Mouse (Mus musculus) thymus, adult 2 months (tissue): Measurements from ENCODE around the gene Atp8a2. TPM values are rescaled to one million over a fixed set of nuclear protein-coding genes. Genes with fewer than 3 reads are reported as not detected.

Source experiments
- DNase-seq: peaks from one replicate; pipeline ENCODE4 v3.0.0; 2021
- H3K27ac ChIP-seq: fragments of 200-500 bp; 2 replicates; pipeline ENCODE4 v1.5.1; 2012; ENCODE audit warnings: low read length, control low read depth; ENCODE audit not compliant: control insufficient read depth, insufficient read depth
- H3K27me3 ChIP-seq: fragments of 200-500 bp; 2 replicates; pipeline ENCODE4 v1.6.1; 2012; ENCODE audit warnings: mild to moderate bottlenecking, low read length, moderate library complexity, mixed read lengths; ENCODE audit not compliant: control insufficient read depth, insufficient read depth
- H3K36me3 ChIP-seq: fragments of 200-500 bp; 2 replicates; pipeline ENCODE4 v1.6.1; 2012; ENCODE audit warnings: mild to moderate bottlenecking, low read length, moderate library complexity; ENCODE audit not compliant: control insufficient read depth, insufficient read depth
- H3K4me1 ChIP-seq: fragments of 200-500 bp; replicated peaks from 2 replicates; pipeline ENCODE4 v1.6.1; 2012; ENCODE audit warnings: low read length; ENCODE audit not compliant: control insufficient read depth, insufficient read depth
- H3K4me3 ChIP-seq: fragments of 200-500 bp; 2 replicates; pipeline ENCODE4 v1.5.1; 2012; ENCODE audit warnings: mild to moderate bottlenecking, low read length, control low read depth, moderate library complexity; ENCODE audit not compliant: control insufficient read depth, insufficient read depth
- CTCF ChIP-seq: fragments of 200-500 bp; IDR thresholded peaks from 2 replicates; pipeline ENCODE4 v1.5.1; 2012; ENCODE audit warnings: mild to moderate bottlenecking, control low read depth, low read length, moderate library complexity, borderline replicate concordance; ENCODE audit not compliant: control insufficient read depth, poor library complexity, insufficient read depth; ENCODE audit errors: extremely low read depth
- POLR2A ChIP-seq: fragments of 200-500 bp; IDR thresholded peaks from 2 replicates; pipeline ENCODE4 v1.6.1; 2012; ENCODE audit warnings: mild to moderate bottlenecking, low read length, control low read depth, moderate library complexity; ENCODE audit not compliant: control insufficient read depth, poor library complexity, insufficient read depth; ENCODE audit errors: extremely low read depth
- WGBS: fragments of 180-500 bp; shearing (Covaris S2); methylation state at CpG from one replicate; pipeline ENCODE4 v1.1.7; 2018; 5-methylcytosine and 5-hydroxymethylcytosine counted together
- polyA plus RNA-seq: library from polyadenylated mRNA; depleted of rRNA; stranded (reverse); fragments of >200 nt; gene quantifications from 2 replicates; pipeline ENCODE4 v1.2.3, GENCODE M21; 2012

Gene Atp8a2
- polyA plus RNA-seq, 1 experiment: 0.38 TPM

DNA sequence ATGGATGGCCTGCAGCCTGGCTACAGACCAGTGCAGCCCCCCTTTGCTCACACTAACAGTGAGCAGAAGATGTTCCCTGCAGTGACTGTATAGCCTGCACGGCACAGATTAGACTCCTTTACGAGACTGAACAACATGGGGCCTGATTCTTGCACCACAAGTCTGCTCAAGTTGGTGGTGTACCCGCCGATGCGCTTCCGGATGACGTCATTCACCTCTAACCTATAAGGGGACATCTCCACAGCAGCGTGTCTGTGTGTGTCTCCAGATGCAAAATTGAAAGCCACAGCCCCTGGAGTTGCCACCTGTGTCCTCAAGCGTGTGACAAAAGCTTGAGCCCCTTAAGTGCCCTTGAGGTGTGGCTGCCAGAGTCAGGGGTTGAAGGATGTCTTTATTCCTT, 566.9 kb downstream of the Atp8a2 start:
- no peak overlapping the region for H3K27ac ChIP-seq
- H3K4me3 ChIP-seq: no peak overlapping the region
- DNase-seq: no peak
- no peaks in the 10 kb centered on the region for H3K4me1 ChIP-seq
- no peaks in the 10 kb centered on the region; the same call in 1 of the 2 replicates for H3K27me3 ChIP-seq
- WGBS: 89% methylated on average over 9 of the region's 9 CpGs
- H3K36me3 ChIP-seq: no peaks in the 10 kb centered on the region
- TF ChIP-seq CTCF: no peak
- TF ChIP-seq POLR2A: no peak

DNA sequence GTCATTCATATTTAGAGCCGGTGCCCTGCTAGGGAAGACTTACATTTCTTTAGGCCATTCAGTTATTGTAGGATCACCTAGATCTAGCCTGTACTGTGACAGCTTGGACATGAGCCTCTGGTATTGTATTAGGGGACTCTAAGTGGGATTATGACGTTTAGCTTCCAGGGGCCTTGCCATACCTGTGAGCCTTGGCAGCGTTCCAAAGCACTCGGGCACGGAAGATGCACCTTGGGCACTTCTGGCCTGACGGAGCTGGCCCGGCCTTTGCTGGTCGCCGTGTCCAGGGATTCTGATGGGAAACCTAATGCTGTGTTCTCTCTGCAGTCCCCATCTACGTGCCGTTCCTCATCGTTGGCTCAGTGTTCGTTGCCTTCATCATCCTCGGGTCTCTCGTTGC, 567.7 kb downstream of the Atp8a2 start:
- 92% methylated on average over 15 of the region's 15 CpGs for WGBS
- no peak for DNase-seq
- no peak overlapping the region for H3K4me3 ChIP-seq
- no peak overlapping the region for H3K27ac ChIP-seq
- no peaks in the 10 kb centered on the region; the same call in 1 of the 2 replicates for H3K27me3 ChIP-seq
- TF ChIP-seq CTCF (no peak), POLR2A (no peak)
- H3K36me3 ChIP-seq: no peaks in the 10 kb centered on the region
- H3K4me1 ChIP-seq: no peaks in the 10 kb centered on the region

DNA sequence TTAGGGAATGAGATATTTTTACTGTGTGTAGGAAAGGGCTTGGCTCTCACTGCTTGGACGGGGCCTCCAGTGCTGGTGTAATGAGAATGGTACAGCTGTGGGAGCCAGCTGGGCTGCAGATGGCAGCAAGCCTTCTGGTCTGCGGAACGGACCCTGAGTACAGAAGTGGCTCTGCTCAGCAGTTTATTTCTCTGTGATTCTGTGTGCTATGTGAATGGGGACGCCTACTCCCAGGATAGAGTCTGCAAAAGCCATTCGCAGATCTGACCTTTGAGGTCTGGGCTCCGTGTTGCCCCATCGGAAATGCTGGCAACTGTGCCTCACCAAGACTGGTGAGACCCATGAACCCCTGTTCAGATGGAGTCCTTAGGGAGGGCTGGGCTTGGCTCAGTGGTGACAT, 569.2 kb downstream of the Atp8a2 start:
- no peaks in the 10 kb centered on the region for H3K4me1 ChIP-seq
- TF ChIP-seq CTCF: no peak
- TF ChIP-seq POLR2A: no peak
- no peaks in the 10 kb centered on the region; the same call in 1 of the 2 replicates for H3K27me3 ChIP-seq
- H3K36me3 ChIP-seq: no peaks in the 10 kb centered on the region
- DNase-seq: no peak
- peak overlapping the region; percentile 14; the same call in 1 of the 2 replicates for H3K4me3 ChIP-seq
- H3K27ac ChIP-seq: peak overlapping the region; percentile 12; the same call in 1 of the 2 replicates
- WGBS: 84% methylated on average over 7 of the region's 7 CpGs

DNA sequence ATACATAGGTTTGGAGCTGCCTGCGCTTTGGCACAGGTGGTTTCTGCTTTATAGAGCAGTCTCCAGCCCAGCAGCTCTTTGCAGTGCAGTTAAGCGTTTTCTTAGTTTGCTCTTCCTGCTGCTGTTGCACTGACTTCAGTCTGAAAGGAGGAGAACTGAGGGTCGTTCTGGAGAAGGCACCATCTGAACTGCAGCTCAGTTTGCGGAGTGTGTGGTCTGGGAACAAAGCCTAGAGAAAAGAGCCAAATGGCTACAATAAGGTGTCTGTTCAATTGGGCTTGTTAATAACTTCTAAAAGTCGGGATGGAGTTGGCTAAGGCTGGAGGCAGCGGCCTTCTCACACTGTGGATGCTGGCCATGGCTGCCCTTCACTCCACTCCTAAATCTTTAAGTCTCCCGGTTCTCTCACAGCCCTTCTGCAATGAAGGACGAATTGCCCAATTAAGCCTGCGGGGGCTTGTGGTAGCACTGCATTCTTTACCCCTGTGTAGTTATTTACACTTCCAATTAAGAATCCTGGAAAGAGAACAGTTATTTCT, 569.8 kb downstream of the Atp8a2 start:
- no peaks in the 10 kb centered on the region; the same call in 1 of the 2 replicates for H3K27me3 ChIP-seq
- H3K4me3 ChIP-seq: no peak overlapping the region

DNA sequence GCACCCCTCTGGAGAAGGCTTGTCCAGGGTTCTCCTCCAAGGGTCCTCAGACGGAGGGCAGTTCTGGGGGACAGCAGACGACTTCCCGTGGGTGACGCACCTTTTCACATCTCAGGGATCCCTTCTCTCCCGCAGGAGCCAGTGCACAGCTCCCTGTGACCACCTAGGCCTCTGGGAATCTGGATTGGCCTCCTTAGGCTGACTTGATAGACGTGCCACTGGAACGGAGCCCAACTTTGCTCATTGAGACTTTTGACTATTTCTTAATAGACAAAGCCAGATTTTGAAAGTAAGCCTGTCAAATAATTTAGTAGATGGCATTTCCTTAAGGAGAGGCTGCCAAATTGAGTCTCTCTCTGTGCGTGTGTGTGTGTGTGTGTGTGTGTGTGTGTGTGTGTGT, 570.3 kb downstream of the Atp8a2 start:
- 80% methylated on average over 8 of the region's 8 CpGs for WGBS
- H3K27me3 ChIP-seq: no peaks in the 10 kb centered on the region; the same call in 1 of the 2 replicates
- no peak for DNase-seq
- H3K4me3 ChIP-seq: no peak overlapping the region
- no peak for TF ChIP-seq CTCF
- TF ChIP-seq POLR2A: no peak
- no peak overlapping the region for H3K27ac ChIP-seq
- no peaks in the 10 kb centered on the region for H3K4me1 ChIP-seq
- H3K36me3 ChIP-seq: no peaks in the 10 kb centered on the region

More for the DNA sequence above, 569.8 kb downstream of the Atp8a2 start:
- Histone ChIP-seq H3K4me1 (no peaks in the 10 kb centered on the region), H3K36me3 (no peaks in the 10 kb centered on the region), H3K27ac (no peak overlapping the region)
- no peak for TF ChIP-seq POLR2A
- TF ChIP-seq CTCF: no peak
- 85% methylated on average over 9 of the region's 9 CpGs for WGBS
- no peak for DNase-seq

DNA sequence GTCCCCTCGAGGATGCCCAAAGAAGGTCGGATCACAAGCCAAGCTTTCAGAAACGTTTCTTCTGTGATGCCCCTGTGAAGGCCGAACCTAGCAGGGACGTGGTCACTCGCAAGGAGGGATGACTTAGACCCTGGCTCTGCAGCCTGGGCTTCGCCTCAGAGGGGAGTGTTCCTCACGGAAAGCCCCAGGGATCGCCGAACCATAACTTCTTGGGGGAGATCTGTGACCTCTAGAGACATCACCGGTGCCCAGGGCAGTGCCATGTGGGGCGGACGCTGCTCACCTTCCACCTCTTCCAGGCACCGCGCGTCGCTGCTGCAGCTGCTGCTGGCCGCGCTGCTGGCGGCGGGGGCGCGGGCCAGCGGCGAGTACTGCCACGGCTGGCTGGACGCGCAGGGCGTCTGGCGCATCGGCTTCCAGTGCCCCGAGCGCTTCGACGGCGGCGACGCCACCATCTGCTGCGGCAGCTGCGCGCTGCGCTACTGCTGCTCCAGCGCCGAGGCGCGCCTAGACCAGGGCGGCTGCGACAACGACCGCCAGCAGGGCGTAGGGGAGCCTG, 571.1 kb downstream of the Atp8a2 start:
- Histone ChIP-seq H3K27ac (no peak overlapping the region), H3K4me3 (peak overlapping the region; percentile 34), H3K27me3 (no peaks in the 10 kb centered on the region; the same call in 1 of the 2 replicates), H3K36me3 (no peaks in the 10 kb centered on the region), H3K4me1 (no peaks in the 10 kb centered on the region)
- 2% methylated on average over 51 of the region's 51 CpGs for WGBS
- no peak for TF ChIP-seq CTCF
- no peak for TF ChIP-seq POLR2A
- DNase-seq: no peak

DNA sequence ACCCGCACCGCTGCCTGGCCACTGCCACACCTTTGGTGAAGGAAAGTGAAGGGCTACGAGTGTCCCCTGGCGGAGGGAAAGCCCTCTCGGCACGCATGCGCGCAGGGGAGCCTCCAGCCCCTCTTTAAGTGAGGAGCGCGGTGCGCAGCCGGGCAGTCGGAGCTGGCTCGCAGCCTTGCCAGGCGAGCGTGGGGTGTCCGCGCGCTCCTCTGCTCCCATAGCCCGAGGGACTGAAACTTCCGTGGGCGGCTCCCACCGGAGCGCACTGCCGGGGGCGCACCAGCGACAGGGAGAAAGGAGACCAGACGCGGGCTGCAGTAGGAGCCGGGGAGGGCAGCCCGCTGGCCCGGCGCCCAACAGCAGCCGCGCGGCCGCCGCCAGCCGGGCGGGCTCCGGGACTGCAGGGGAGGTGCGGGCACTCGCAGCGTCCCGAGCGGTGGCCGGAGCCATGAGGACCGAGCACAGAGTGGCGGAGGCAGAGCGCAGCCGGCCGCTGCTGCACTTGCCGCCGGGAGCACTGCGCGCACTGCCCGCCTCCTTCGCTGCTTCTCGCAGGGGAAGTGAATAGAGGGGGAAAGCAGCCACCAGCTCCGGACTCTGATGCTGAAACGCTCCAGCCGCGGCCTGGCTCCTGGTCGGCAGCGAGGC, 571.7 kb downstream of the Atp8a2 start, which contains the start of gene Shisa2:
TSS of gene Shisa2 (plus strand) at position 151 of the 648 bp plus-strand sequence.
- TF ChIP-seq POLR2A (no peak), CTCF (no peak)
- H3K27me3 ChIP-seq: no peaks in the 10 kb centered on the region; the same call in 1 of the 2 replicates
- H3K4me3 ChIP-seq: peak within 1 kb of the TSS; percentile 34
- DNase-seq: peak; percentile 33
- H3K36me3 ChIP-seq: no peaks in the 10 kb centered on the region
- no peaks in the 10 kb centered on the region for H3K4me1 ChIP-seq
- H3K27ac ChIP-seq: no peak within 1 kb of the TSS
- under 1% methylated on average over 64 of the region's 65 CpGs for WGBS
